Mouse (Mus musculus) heart, postnatal 0 days (tissue): ENCODE measurements around the gene Mul1.

Experiments used
- CTCF ChIP-seq: IDR thresholded peaks from 2 replicates; pipeline ENCODE4 v1.5.1; 2016; ENCODE audit warnings: antibody characterized with exemption, control low read depth, low read depth
- EP300 ChIP-seq: IDR thresholded peaks from 2 replicates; pipeline ENCODE4 v1.6.1; 2016; ENCODE audit warnings: antibody characterized with exemption, low read depth

DNA sequence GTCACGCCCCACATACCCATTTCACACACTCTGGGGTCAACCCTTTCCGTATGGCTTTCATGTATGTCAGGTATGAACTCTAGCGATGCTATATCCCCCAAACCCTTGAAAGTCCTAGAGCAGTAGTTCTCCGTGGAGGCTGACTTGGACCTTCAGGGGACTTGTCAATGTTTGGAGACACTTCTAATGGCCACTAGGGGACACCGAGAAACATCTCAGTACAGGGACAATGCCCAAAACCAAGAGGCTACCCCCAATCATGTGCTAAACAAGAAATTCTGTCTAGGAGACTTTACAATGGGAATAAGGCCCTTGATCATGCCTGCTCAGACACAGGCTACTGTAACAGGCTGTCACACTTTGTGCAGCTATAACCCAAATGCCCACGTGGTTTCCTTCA is 32.2 kb downstream of the Mul1 start:
- TF ChIP-seq CTCF (no peak), EP300 (no peak)
